Mouse (Mus musculus): Measurements from ENCODE around the gene Wnk1. TPM values are rescaled to one million over a fixed set of nuclear protein-coding genes. Genes with fewer than 3 reads are reported as not detected.
A peak's percentile ranks its signal among the peaks of the same experiment; 100 is the strongest.
"Not testable (repeated sequence)": the region's sequence is repeated elsewhere in the genome, so short reads cannot be mapped to it uniquely, and the experiment has no call there.

Wnk1 gene
- 68.6 and 71.9 TPM in 2 replicates for polyA plus RNA-seq (2016; fragmentation: Nextera tagmentation; extraction: Ambion mirVana)

- H3K36me3 ChIP-seq, result peaks cover 11% of the 10 kb centered on the region
- H3K27ac ChIP-seq, result peak within 1 kb of the TSS; percentile 98
- under 1% methylated on average over 46 of the region's 59 CpGs for WGBS
- H3K4me3 ChIP-seq, result peak within 1 kb of the TSS; percentile 97
- H3K27me3 ChIP-seq (ENCODE audit: insufficient read depth, poor library complexity, severe bottlenecking), result no peaks in the 10 kb centered on the region
- H3K9me3 ChIP-seq, result no peaks in the 10 kb centered on the region
- H3K4me1 ChIP-seq, result 0 out of 2 replicates have a peak, but pooled peaks cover 2% of the 10 kb centered on the region
- peak; percentile 99 for DNase-seq (ENCODE audit: low spot score)
Observed at GRCm38 (mm10) chr6:120038366-120039255, at the start of gene Wnk1. Wnk1 (minus strand) TSS chr6:120038672.

- not testable (repeated sequence) for H3K4me1 ChIP-seq; H3K27me3 ChIP-seq (ENCODE audit: insufficient read depth, poor library complexity, severe bottlenecking); H3K27ac ChIP-seq; DNase-seq (ENCODE audit: low spot score); H3K9me3 ChIP-seq; H3K4me3 ChIP-seq; H3K36me3 ChIP-seq
- WGBS, result 85% methylated on average over 8 of the region's 8 CpGs
Observed at GRCm38 (mm10) chr6:120087041-120087440, 48.6 kb upstream of the Wnk1 start.

GRCm38 (mm10) chr6:120085832-120086231, 47.4 kb upstream of the Wnk1 start:
- Histone ChIP-seq H3K36me3 (no peaks in the 10 kb centered on the region), H3K4me3 (no peak overlapping the region), H3K27me3 (ENCODE audit: insufficient read depth, poor library complexity, severe bottlenecking) (no peaks in the 10 kb centered on the region), H3K9me3 (no peaks in the 10 kb centered on the region), H3K4me1 (no peaks in the 10 kb centered on the region), H3K27ac (no peak overlapping the region)
- WGBS, result 74% methylated on average over 3 of the region's 3 CpGs
- DNase-seq (ENCODE audit: low spot score), result no peak

GRCm38 (mm10) chr6:120084983-120085382, 46.5 kb upstream of the Wnk1 start:
- H3K36me3 ChIP-seq, result no peaks in the 10 kb centered on the region
- no peak for DNase-seq (ENCODE audit: low spot score)
- WGBS, result 80% methylated on average over 2 of the region's 2 CpGs

GRCm38 (mm10) chr6:120083442-120083841, 45.0 kb upstream of the Wnk1 start:
- WGBS, result 75% methylated on average over 6 of the region's 6 CpGs
- DNase-seq (ENCODE audit: low spot score), result no peak

More at GRCm38 (mm10) chr6:120084983-120085382, 46.5 kb upstream of the Wnk1 start:
- H3K27ac ChIP-seq, result no peak overlapping the region
- H3K9me3 ChIP-seq, result no peaks in the 10 kb centered on the region
- no peaks in the 10 kb centered on the region for H3K4me1 ChIP-seq
- no peaks in the 10 kb centered on the region for H3K27me3 ChIP-seq (ENCODE audit: insufficient read depth, poor library complexity, severe bottlenecking)
- H3K4me3 ChIP-seq, result no peak overlapping the region

DNA sequence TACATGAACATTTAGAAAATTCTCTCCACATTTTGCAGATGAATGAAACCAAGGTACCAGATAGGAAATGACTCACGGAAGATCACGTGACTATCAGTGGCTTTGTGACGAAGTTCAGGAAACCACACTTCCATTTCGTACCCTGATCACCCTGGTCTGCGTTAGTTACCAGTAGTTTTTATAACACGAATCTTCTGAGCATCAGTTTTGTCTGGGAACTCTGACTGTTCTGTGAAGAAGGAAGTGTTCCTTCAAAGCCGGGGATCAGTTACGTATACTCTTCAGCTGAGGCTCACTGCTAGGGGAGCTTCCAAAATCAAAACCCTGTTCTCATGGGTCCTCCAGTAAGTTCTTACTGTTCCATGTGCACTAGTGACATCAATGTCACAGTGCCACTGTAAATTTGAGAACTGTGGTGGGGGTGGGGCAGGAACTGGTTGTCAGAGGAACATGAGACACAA, 44.5 kb upstream of the Wnk1 start:
- Histone ChIP-seq H3K36me3 (no peaks in the 10 kb centered on the region), H3K4me1 (no peaks in the 10 kb centered on the region), H3K9me3 (no peaks in the 10 kb centered on the region), H3K27ac (no peak overlapping the region), H3K4me3 (no peak overlapping the region), H3K27me3 (ENCODE audit: insufficient read depth, poor library complexity, severe bottlenecking) (no peaks in the 10 kb centered on the region)
- no peak for DNase-seq (ENCODE audit: low spot score)
- WGBS, result 82% methylated on average over 8 of the region's 8 CpGs

More at GRCm38 (mm10) chr6:120083442-120083841, 45.0 kb upstream of the Wnk1 start:
- H3K4me1 ChIP-seq, result no peaks in the 10 kb centered on the region
- H3K4me3 ChIP-seq, result no peak overlapping the region
- H3K36me3 ChIP-seq, result no peaks in the 10 kb centered on the region
- H3K27me3 ChIP-seq (ENCODE audit: insufficient read depth, poor library complexity, severe bottlenecking), result no peaks in the 10 kb centered on the region
- no peak overlapping the region for H3K27ac ChIP-seq
- H3K9me3 ChIP-seq, result no peaks in the 10 kb centered on the region

DNA sequence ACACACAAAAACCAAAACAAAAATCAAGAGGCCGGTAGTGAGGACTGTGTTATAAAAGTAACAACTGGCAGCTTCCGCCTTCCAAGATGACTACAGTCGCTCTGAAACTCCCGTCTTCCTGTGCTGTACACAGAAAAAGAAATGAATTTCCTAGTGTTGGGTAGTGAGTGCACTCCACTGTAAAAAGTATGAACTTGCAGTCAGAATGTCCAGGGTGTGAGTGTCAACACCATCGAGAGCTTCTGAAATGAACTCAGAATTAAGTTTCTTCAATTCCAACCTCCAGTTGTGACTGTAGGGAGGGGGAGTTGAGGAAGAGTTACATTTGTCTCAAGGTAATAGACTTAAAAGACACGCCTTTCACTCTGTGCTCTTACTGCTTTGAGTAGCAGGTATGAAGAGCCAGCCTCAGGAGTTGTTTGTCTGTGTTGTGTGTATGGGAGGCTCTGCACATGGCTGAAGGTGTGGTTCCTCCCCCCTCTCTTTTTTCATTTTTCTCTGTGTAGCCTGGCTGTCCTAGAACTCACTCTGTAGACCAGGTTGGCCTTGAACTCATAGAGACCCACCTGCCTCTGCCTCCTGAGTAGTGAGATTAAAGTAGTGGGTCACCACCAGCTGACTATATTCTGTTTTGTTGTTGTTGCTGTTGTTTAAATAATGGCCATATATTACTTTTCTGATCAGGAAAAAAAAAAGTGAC, 43.9 kb upstream of the Wnk1 start:
- H3K27me3 ChIP-seq (ENCODE audit: insufficient read depth, poor library complexity, severe bottlenecking), result no peaks in the 10 kb centered on the region
- H3K36me3 ChIP-seq, result no peaks in the 10 kb centered on the region
- H3K9me3 ChIP-seq, result no peaks in the 10 kb centered on the region
- WGBS, result 83% methylated on average over 6 of the region's 6 CpGs
- no peak overlapping the region for H3K4me3 ChIP-seq
- H3K4me1 ChIP-seq, result no peaks in the 10 kb centered on the region
- no peak for DNase-seq (ENCODE audit: low spot score)
- no peak overlapping the region for H3K27ac ChIP-seq

GRCm38 (mm10) chr6:120081516-120081915, 43.0 kb upstream of the Wnk1 start:
- Histone ChIP-seq H3K4me3 (no peak overlapping the region), H3K27ac (no peak overlapping the region), H3K27me3 (ENCODE audit: insufficient read depth, poor library complexity, severe bottlenecking) (no peaks in the 10 kb centered on the region), H3K4me1 (0 out of 2 replicates have a peak, but pooled peaks cover 3% of the 10 kb centered on the region), H3K36me3 (no peaks in the 10 kb centered on the region), H3K9me3 (no peaks in the 10 kb centered on the region)
- no peak for DNase-seq (ENCODE audit: low spot score)
- 69% methylated on average over 4 of the region's 4 CpGs for WGBS

GRCm38 (mm10) chr6:120079547-120079946, 41.1 kb upstream of the Wnk1 start:
- Histone ChIP-seq H3K4me3 (no peak overlapping the region), H3K27me3 (ENCODE audit: insufficient read depth, poor library complexity, severe bottlenecking) (no peaks in the 10 kb centered on the region), H3K4me1 (0 out of 2 replicates have a peak, but pooled peaks cover 3% of the 10 kb centered on the region), H3K9me3 (no peaks in the 10 kb centered on the region), H3K36me3 (no peaks in the 10 kb centered on the region), H3K27ac (no peak overlapping the region)
- no peak for DNase-seq (ENCODE audit: low spot score)
- WGBS, result 82% methylated on average over 10 of the region's 10 CpGs

- 0 out of 2 replicates have a peak, but pooled peaks cover 3% of the 10 kb centered on the region for H3K4me1 ChIP-seq
- no peaks in the 10 kb centered on the region for H3K36me3 ChIP-seq
- no peaks in the 10 kb centered on the region for H3K27me3 ChIP-seq (ENCODE audit: insufficient read depth, poor library complexity, severe bottlenecking)
- 73% methylated on average over 6 of the region's 6 CpGs for WGBS
- DNase-seq (ENCODE audit: low spot score), result no peak
- no peaks in the 10 kb centered on the region for H3K9me3 ChIP-seq
- no peak overlapping the region for H3K4me3 ChIP-seq
- no peak overlapping the region for H3K27ac ChIP-seq
Observed at GRCm38 (mm10) chr6:120076619-120077450, 38.4 kb upstream of the Wnk1 start.

GRCm38 (mm10) chr6:120072630-120073029, 34.2 kb upstream of the Wnk1 start:
- Histone ChIP-seq H3K36me3 (no peaks in the 10 kb centered on the region), H3K9me3 (no peaks in the 10 kb centered on the region), H3K27me3 (ENCODE audit: insufficient read depth, poor library complexity, severe bottlenecking) (no peaks in the 10 kb centered on the region), H3K4me1 (0 out of 2 replicates have a peak, but pooled peaks cover 3% of the 10 kb centered on the region), H3K27ac (no peak overlapping the region), H3K4me3 (no peak overlapping the region)
- WGBS, result 69% methylated on average over 2 of the region's 2 CpGs
- no peak for DNase-seq (ENCODE audit: low spot score)

GRCm38 (mm10) chr6:120069546-120069945, 31.1 kb upstream of the Wnk1 start:
- H3K4me1 ChIP-seq, result no peaks in the 10 kb centered on the region
- H3K36me3 ChIP-seq, result no peaks in the 10 kb centered on the region
- H3K27ac ChIP-seq, result no peak overlapping the region
- H3K9me3 ChIP-seq, result no peaks in the 10 kb centered on the region
- no peaks in the 10 kb centered on the region for H3K27me3 ChIP-seq (ENCODE audit: insufficient read depth, poor library complexity, severe bottlenecking)
- 80% methylated on average over 3 of the region's 3 CpGs for WGBS
- no peak overlapping the region for H3K4me3 ChIP-seq
- no peak for DNase-seq (ENCODE audit: low spot score)

Data from heart, embryonic 10.5 days (tissue).